Mouse (Mus musculus): ENCODE data around the gene Dtd1. TPM values are rescaled to one million over a fixed set of nuclear protein-coding genes. Genes with fewer than 3 reads are reported as not detected.

Gene Dtd1
- polyA plus RNA-seq, 1 experiment from 2014 or later, result 34.6 TPM

- no peaks in the 10 kb centered on the region for H3K4me1 ChIP-seq (replicated peaks; ENCODE audit: control insufficient read depth, insufficient read depth)
- H3K4me2 ChIP-seq (replicated peaks; ENCODE audit: low read depth), result no peak overlapping the region
- no peak overlapping the region for H3K27ac ChIP-seq (replicated peaks)
- ATAC-seq (ENCODE audit: low FRiP score, low TSS enrichment) (no peak), DNase-seq (ENCODE audit: low spot score) (no peak)
- 74% methylated on average over 5 of the region's 5 CpGs for WGBS
- H3K9ac ChIP-seq (ENCODE audit: low read length), result no peak overlapping the region
- no peak overlapping the region for H3K4me3 ChIP-seq (ENCODE audit: low read depth, low read length)
- H3K9me3 ChIP-seq (ENCODE audit: control insufficient read depth, low read length), result no peaks in the 10 kb centered on the region
- H3K36me3 ChIP-seq (ENCODE audit: control insufficient read depth, insufficient read depth, low read length), result no peaks in the 10 kb centered on the region
- H3K27me3 ChIP-seq (ENCODE audit: control insufficient read depth, insufficient read depth, low read length), result no peaks in the 10 kb centered on the region
- TF ChIP-seq CTCF (IDR thresholded peaks at IDR 0.05; ENCODE audit: low read depth), result no peak
- no peak for TF ChIP-seq EP300 (optimal IDR thresholded peaks at IDR 0.05)
These were observed 72.7 kb downstream of the Dtd1 start for GRCm38 (mm10) chr2:144672397-144672796.

- Histone ChIP-seq H3K4me1 (replicated peaks; ENCODE audit: control insufficient read depth, insufficient read depth) (0 out of 2 replicates have a peak, but pooled peaks cover 5% of the 10 kb centered on the region), H3K36me3 (ENCODE audit: control insufficient read depth, insufficient read depth, low read length) (no peaks in the 10 kb centered on the region), H3K9ac (ENCODE audit: low read length) (no peak overlapping the region), H3K27me3 (ENCODE audit: control insufficient read depth, insufficient read depth, low read length) (no peaks in the 10 kb centered on the region), H3K27ac (replicated peaks) (no peak overlapping the region; the same call in 1 of the 2 replicates), H3K4me2 (replicated peaks; ENCODE audit: low read depth) (no peak overlapping the region), H3K9me3 (ENCODE audit: control insufficient read depth, low read length) (no peaks in the 10 kb centered on the region), H3K4me3 (ENCODE audit: low read depth, low read length) (no peak overlapping the region)
- TF ChIP-seq EP300 (optimal IDR thresholded peaks at IDR 0.05) (no peak), CTCF (IDR thresholded peaks at IDR 0.05; ENCODE audit: low read depth) (no peak)
- 47% methylated on average over 13 of the region's 13 CpGs for WGBS
- ATAC-seq (ENCODE audit: low FRiP score, low TSS enrichment) (peak; percentile 21; the same call in 1 of the 2 replicates), DNase-seq (ENCODE audit: low spot score) (no peak)
These were observed 77.0 kb downstream of the Dtd1 start for GRCm38 (mm10) chr2:144676546-144677228.

- Histone ChIP-seq H3K27ac (replicated peaks) (no peak overlapping the region), H3K9me3 (ENCODE audit: control insufficient read depth, low read length) (no peaks in the 10 kb centered on the region), H3K4me2 (replicated peaks; ENCODE audit: low read depth) (no peak overlapping the region), H3K36me3 (ENCODE audit: control insufficient read depth, insufficient read depth, low read length) (no peaks in the 10 kb centered on the region), H3K4me3 (ENCODE audit: low read depth, low read length) (no peak overlapping the region), H3K9ac (ENCODE audit: low read length) (no peak overlapping the region), H3K4me1 (replicated peaks; ENCODE audit: control insufficient read depth, insufficient read depth) (0 out of 2 replicates have a peak, but pooled peaks cover 5% of the 10 kb centered on the region), H3K27me3 (ENCODE audit: control insufficient read depth, insufficient read depth, low read length) (no peaks in the 10 kb centered on the region)
- TF ChIP-seq EP300 (optimal IDR thresholded peaks at IDR 0.05) (no peak), CTCF (IDR thresholded peaks at IDR 0.05; ENCODE audit: low read depth) (no peak)
- WGBS, result 72% methylated on average over 2 of the region's 2 CpGs
- DNase-seq (ENCODE audit: low spot score), result no peak
- ATAC-seq (ENCODE audit: low FRiP score, low TSS enrichment), result peak; percentile 6; the same call in 1 of the 2 replicates
These were observed 77.5 kb downstream of the Dtd1 start for GRCm38 (mm10) chr2:144677229-144677571.

- H3K27me3 ChIP-seq (ENCODE audit: control insufficient read depth, insufficient read depth, low read length), result no peaks in the 10 kb centered on the region
- H3K4me2 ChIP-seq (replicated peaks; ENCODE audit: low read depth), result no peak overlapping the region
- 0 out of 2 replicates have a peak, but pooled peaks cover 5% of the 10 kb centered on the region for H3K4me1 ChIP-seq (replicated peaks; ENCODE audit: control insufficient read depth, insufficient read depth)
- H3K9ac ChIP-seq (ENCODE audit: low read length), result no peak overlapping the region
- TF ChIP-seq CTCF (IDR thresholded peaks at IDR 0.05; ENCODE audit: low read depth) (no peak), EP300 (optimal IDR thresholded peaks at IDR 0.05) (no peak)
- DNase-seq (ENCODE audit: low spot score), result no peak
- H3K27ac ChIP-seq (replicated peaks), result peak overlapping the region; percentile 35; the same call in 1 of the 2 replicates
- no peaks in the 10 kb centered on the region for H3K9me3 ChIP-seq (ENCODE audit: control insufficient read depth, low read length)
- no peak for ATAC-seq (ENCODE audit: low FRiP score, low TSS enrichment)
- no peaks in the 10 kb centered on the region for H3K36me3 ChIP-seq (ENCODE audit: control insufficient read depth, insufficient read depth, low read length)
- H3K4me3 ChIP-seq (ENCODE audit: low read depth, low read length), result no peak overlapping the region
- 69% methylated on average over 6 of the region's 6 CpGs for WGBS
These were observed 79.1 kb downstream of the Dtd1 start for GRCm38 (mm10) chr2:144678779-144679178.

GRCm38 (mm10) chr2:144679394-144679793 lies 79.7 kb downstream of the Dtd1 start:
- ATAC-seq (ENCODE audit: low FRiP score, low TSS enrichment) (no peak), DNase-seq (ENCODE audit: low spot score) (no peak)
- 34% methylated on average over 3 of the region's 3 CpGs for WGBS
- Histone ChIP-seq H3K27ac (replicated peaks) (peak overlapping the region; percentile 35; the same call in 1 of the 2 replicates), H3K4me3 (ENCODE audit: low read depth, low read length) (no peak overlapping the region), H3K9ac (ENCODE audit: low read length) (no peak overlapping the region), H3K9me3 (ENCODE audit: control insufficient read depth, low read length) (no peaks in the 10 kb centered on the region), H3K36me3 (ENCODE audit: control insufficient read depth, insufficient read depth, low read length) (no peaks in the 10 kb centered on the region), H3K4me1 (replicated peaks; ENCODE audit: control insufficient read depth, insufficient read depth) (0 out of 2 replicates have a peak, but pooled peaks cover 5% of the 10 kb centered on the region), H3K27me3 (ENCODE audit: control insufficient read depth, insufficient read depth, low read length) (no peaks in the 10 kb centered on the region), H3K4me2 (replicated peaks; ENCODE audit: low read depth) (no peak overlapping the region)
- TF ChIP-seq CTCF (IDR thresholded peaks at IDR 0.05; ENCODE audit: low read depth) (no peak), EP300 (optimal IDR thresholded peaks at IDR 0.05) (no peak)

GRCm38 (mm10) chr2:144692219-144692732 lies 92.6 kb downstream of the Dtd1 start:
- Histone ChIP-seq H3K4me1 (replicated peaks; ENCODE audit: control insufficient read depth, insufficient read depth) (no peaks in the 10 kb centered on the region), H3K27ac (replicated peaks) (no peak overlapping the region), H3K27me3 (ENCODE audit: control insufficient read depth, insufficient read depth, low read length) (no peaks in the 10 kb centered on the region), H3K9ac (ENCODE audit: low read length) (no peak overlapping the region), H3K4me3 (ENCODE audit: low read depth, low read length) (no peak overlapping the region), H3K36me3 (ENCODE audit: control insufficient read depth, insufficient read depth, low read length) (no peaks in the 10 kb centered on the region), H3K4me2 (replicated peaks; ENCODE audit: low read depth) (no peak overlapping the region), H3K9me3 (ENCODE audit: control insufficient read depth, low read length) (no peaks in the 10 kb centered on the region)
- WGBS, result 83% methylated on average over 8 of the region's 8 CpGs
- ATAC-seq (ENCODE audit: low FRiP score, low TSS enrichment) (no peak), DNase-seq (ENCODE audit: low spot score) (no peak)
- TF ChIP-seq CTCF (IDR thresholded peaks at IDR 0.05; ENCODE audit: low read depth), result peak; percentile 57
- TF ChIP-seq EP300 (optimal IDR thresholded peaks at IDR 0.05), result no peak
